Mouse (Mus musculus) lung, postnatal 0 days (tissue): ENCODE measurements around the gene Tenm3.

ENCODE experiments used
- CTCF ChIP-seq: IDR thresholded peaks from 2 replicates; pipeline ENCODE4 v1.5.1; 2016; ENCODE audit warnings: antibody characterized with exemption, mild to moderate bottlenecking
- EP300 ChIP-seq: IDR thresholded peaks from 2 replicates; pipeline ENCODE4 v1.6.1; 2016; ENCODE audit warnings: antibody characterized with exemption, mild to moderate bottlenecking, control low read depth

DNA sequence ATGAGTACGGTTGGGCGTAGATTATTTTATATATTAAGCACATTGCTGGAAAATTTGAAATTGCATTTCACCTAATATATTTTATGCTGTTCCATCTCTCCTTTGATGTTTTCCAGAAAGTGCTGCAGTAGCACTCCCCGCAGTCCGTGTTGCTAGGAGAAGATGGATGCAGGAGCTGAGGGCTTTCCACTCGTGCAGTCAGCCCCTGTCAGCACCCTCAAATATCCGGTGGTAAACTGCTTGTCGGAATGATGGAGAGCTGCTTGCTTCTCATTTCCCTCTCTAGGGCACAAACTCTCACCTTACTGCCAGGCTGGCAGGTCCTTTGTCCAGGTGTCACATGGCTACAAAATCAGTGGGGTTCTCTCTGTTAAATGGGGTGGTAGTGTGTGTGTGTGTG, 610.8 kb downstream of the Tenm3 start:
- no peak for TF ChIP-seq CTCF
- TF ChIP-seq EP300: no peak
